Mouse (Mus musculus) embryonic stem cell, embryonic (primary cell): ENCODE measurements at regions not wholly inside any gene's neighbourhood (a gene's known extent, or its start where the extent isn't known, plus 50 kb on each side); places are given as distances from the start of the nearest gene placed in this dataset.

Experiments
- CTCF ChIA-PET, 4 experiments: fragments of 300-600 bp in 2 of 4; fragments of 350-600 bp in 2 of 4; sonication (Branson Sonifier 250); formaldehyde crosslinking; loops; one replicate each; lab custom pipeline; 2022; ENCODE audit warnings: inconsistent platforms in 2 of 4; lab: Charles Lee
- POLR2A ChIA-PET, 4 experiments: fragments of 300-600 bp in 2 of 4; fragments of 350-600 bp in 2 of 4; sonication (Branson Sonifier 250); formaldehyde crosslinking; loops; one replicate each; lab custom pipeline; 2022; ENCODE audit warnings: antibody characterized with exemption in 4 of 4, inconsistent platforms in 1 of 4; lab: Charles Lee

- ChIA-PET CTCF (no interaction called here), POLR2A (no interaction called here)
Measured at GRCm38 (mm10) chr5:52092273-52092672, 98.0 kb downstream of the Dhx15 start.

GRCm38 (mm10) chr5:52088131-52088530 lies 102.2 kb downstream of the Dhx15 start:
- CTCF ChIA-PET: no interaction called here
- POLR2A ChIA-PET: interaction anchor here in 1 of 4 experiments (0.8 kb wide), 1 partner anchor 306 kb away, joined by 3 read pairs; no protein-coding TSS in a partner anchor

- CTCF ChIA-PET: no interaction called here
- POLR2A ChIA-PET: no interaction called here
Measured at GRCm38 (mm10) chr5:52086766-52087429, 103.4 kb downstream of the Dhx15 start.

DNA sequence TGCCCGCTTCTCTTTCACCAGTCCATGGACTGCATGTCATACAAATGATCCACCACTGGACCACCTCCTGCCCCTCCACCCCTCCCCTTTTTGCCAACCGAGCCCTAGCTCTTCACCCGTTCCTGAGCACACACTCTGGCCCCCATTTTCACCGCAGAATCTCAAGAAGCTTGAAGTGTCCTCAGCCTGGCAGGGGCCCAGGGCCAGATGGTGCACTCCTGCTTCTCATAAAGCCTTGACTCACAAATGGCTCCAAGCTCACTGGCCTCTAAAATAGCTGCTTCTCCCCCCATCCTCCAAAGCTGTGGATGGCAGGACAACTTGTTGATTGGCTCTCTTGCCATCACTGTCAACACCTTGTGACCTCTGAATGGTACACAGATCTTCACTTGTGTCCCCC lies 110.0 kb downstream of the Dhx15 start:
- ChIA-PET POLR2A (interaction anchor here in 1 of 4 experiments (1.1 kb wide), 1 partner anchor 485 kb away, joined by 3 read pairs; no protein-coding TSS in a partner anchor), CTCF (no interaction called here)

DNA sequence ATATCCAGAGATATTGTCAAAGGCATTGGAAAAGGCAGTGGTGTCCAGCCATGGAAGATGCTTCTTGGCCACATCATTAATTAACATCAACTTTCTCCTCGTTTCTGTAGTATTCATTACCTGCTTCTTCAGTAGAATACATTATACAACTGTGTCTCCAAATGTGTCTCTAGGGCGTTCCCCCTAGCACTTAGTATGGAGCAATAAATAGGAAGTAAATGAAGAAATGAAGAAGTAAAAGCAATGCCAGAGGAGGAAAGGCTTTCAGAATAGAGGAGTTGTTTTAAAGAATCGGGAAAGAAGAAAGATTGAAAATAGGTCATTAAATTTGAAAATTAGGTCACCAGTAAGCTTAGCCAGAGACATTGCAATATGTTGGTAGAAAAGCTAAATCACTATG lies 112.6 kb downstream of the Dhx15 start:
- ChIA-PET CTCF (interaction anchor here in 1 of 4 experiments (1.1 kb wide), 1 partner anchor 55 kb away, joined by 3 read pairs; no protein-coding TSS in a partner anchor), POLR2A (no interaction called here)

- CTCF ChIA-PET: interaction anchor here in 2 of 4 experiments (1.5 to 1.6 kb wide), 2 partner anchors 10 kb away, joined by 3 read pairs; no protein-coding TSS in a partner anchor
Measured at GRCm38 (mm10) chr5:52075096-52075495, 115.2 kb downstream of the Dhx15 start.

GRCm38 (mm10) chr5:52064804-52065451 lies 125.4 kb downstream of the Dhx15 start:
- POLR2A ChIA-PET: interaction anchor here in 1 of 4 experiments (0.7 kb wide), 1 partner anchor 610 kb away, joined by 6 read pairs; no protein-coding TSS in a partner anchor
- CTCF ChIA-PET: interaction anchor here (0.6 to 2.0 kb wide), 17 partner anchors 10 to 1588 kb away, joined by 3 to 11 read pairs (median 3); no protein-coding TSS in a partner anchor

More at GRCm38 (mm10) chr5:52075096-52075495, 115.2 kb downstream of the Dhx15 start:
- POLR2A ChIA-PET: no interaction called here

DNA sequence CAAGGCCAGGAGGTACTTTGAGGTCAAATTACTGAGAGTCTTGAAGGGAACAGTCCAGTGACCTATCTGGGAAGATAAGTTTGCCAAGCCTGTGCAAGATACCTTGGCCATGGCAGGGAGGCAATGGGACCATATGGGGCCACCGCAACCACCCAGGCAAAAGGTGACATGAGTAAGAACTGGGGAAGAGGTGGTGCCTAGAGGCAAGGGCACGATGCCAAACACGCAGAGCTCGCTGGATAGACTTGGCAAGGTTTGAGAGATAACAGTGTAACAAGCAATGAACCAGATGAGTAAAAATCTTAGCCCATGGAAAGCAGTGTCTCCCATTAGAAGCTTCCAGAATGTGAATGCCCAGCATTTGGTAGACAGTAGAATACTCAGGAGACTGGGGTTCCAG lies 128.1 kb downstream of the Dhx15 start:
- ChIA-PET POLR2A (no interaction called here), CTCF (no interaction called here)

GRCm38 (mm10) chr5:52061226-52061625 lies 129.1 kb downstream of the Dhx15 start:
- CTCF ChIA-PET: no interaction called here

GRCm38 (mm10) chr5:52057261-52057660 lies 133.1 kb downstream of the Dhx15 start:
- ChIA-PET CTCF (no interaction called here), POLR2A (no interaction called here)

More at GRCm38 (mm10) chr5:52061226-52061625, 129.1 kb downstream of the Dhx15 start:
- POLR2A ChIA-PET: no interaction called here

DNA sequence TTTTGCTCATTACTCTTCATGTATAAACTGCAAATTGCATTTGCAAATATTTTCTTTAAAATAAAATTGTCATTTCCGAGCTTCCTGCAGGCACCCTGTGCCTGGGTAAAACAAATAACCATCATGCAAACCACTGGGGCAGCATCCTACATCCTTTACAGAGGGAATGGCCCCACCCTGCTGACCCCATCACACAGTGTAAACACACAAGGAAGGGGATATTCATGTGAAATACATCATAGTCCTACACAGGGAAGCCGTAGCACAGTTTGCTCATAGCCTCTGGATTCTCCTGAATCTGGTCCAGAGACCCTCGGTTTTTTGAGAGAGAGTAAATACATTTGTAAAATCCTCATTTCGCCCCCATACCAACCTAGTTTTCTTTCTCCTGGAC lies 138.2 kb downstream of the Dhx15 start:
- CTCF ChIA-PET: no interaction called here

DNA sequence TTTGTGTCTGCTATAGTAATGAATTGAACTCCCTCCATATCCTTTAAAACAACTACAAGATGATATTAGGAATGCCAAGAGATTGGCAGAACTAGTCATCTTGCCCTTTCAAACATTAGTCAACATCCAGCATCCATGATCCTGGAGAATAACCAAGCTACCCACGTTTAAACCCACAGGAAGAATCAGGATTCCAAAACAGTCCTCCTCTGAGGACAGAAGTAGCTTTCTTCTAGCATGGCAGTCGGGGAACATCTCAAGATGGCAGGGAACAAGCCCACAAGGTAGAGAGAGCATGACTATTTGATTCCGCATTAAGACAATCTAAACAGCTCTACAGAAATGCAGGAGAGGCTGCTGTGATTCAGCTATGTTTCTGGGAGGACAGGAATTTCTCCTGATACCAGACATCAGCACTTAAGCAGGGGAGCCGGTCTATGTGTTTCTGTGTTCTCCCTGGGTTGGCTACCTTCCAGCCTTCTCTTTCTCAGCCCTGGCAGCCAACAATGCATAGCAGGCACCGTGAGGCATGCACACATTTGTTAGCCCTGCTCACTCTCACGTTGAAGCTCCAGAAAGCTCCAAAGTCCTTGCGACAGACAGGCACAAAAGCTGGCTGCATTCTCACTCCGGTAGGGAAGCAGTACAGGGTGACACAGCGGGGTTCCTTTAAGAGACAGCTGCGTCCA lies 138.8 kb downstream of the Dhx15 start:
- POLR2A ChIA-PET: no interaction called here
- CTCF ChIA-PET: no interaction called here

More for the DNA sequence above, 138.2 kb downstream of the Dhx15 start:
- POLR2A ChIA-PET: no interaction called here

DNA sequence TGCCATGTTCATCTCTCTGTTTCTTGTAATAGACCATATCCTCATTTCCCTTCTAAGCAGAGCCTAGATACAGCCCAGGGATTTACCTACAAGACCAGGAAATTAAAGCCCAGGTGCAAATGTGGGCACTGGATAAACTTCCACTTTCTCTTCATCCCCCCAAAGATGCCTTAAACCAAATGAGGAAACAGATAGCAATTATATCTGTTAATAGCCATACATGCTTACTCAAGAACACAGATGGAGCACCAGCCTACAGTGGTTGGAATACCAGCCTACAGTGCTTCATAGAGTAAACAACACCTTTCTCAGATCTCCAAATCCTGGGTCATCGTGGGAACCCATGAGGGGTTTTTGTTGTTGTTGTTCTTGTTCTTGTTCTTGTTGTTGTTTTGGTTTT lies 141.5 kb downstream of the Dhx15 start:
- POLR2A ChIA-PET: no interaction called here
- CTCF ChIA-PET: no interaction called here

DNA sequence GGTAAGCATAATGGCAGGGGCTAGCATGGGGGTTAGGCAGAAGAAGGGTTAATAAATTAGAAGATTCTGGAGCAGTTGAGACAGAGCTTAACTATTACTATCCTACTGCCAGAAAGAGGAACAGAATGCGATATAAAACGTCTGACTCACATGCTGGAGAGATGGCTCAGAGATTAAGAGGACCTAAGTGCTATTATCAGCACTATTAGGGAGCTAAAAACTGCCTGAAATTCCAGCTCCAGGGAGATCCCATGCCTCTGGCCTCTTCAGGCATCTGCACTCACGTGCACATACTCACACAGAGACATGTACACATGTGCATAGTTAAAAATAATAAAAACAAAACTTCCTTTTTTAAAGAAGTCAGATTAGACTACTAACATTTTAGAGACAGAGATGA lies 143.6 kb downstream of the Dhx15 start:
- ChIA-PET POLR2A (no interaction called here), CTCF (no interaction called here)

GRCm38 (mm10) chr5:52044101-52044500 lies 146.2 kb downstream of the Dhx15 start:
- ChIA-PET POLR2A (interaction anchor here in 1 of 4 experiments (0.6 kb wide), 1 partner anchor 11 kb away, joined by 3 read pairs; no protein-coding TSS in a partner anchor), CTCF (no interaction called here)

GRCm38 (mm10) chr5:52041447-52041846 lies 148.9 kb downstream of the Dhx15 start:
- POLR2A ChIA-PET: no interaction called here
- CTCF ChIA-PET: interaction anchor here in 1 of 4 experiments (0.6 kb wide), 1 partner anchor 1257 kb away, joined by 3 read pairs; no protein-coding TSS in a partner anchor

- ChIA-PET CTCF (no interaction called here), POLR2A (no interaction called here)
Measured at GRCm38 (mm10) chr5:52040427-52041312, 149.6 kb downstream of the Dhx15 start.

- CTCF ChIA-PET: no interaction called here
- POLR2A ChIA-PET: no interaction called here
Measured at GRCm38 (mm10) chr5:52035339-52035738, 155.0 kb downstream of the Dhx15 start.

DNA sequence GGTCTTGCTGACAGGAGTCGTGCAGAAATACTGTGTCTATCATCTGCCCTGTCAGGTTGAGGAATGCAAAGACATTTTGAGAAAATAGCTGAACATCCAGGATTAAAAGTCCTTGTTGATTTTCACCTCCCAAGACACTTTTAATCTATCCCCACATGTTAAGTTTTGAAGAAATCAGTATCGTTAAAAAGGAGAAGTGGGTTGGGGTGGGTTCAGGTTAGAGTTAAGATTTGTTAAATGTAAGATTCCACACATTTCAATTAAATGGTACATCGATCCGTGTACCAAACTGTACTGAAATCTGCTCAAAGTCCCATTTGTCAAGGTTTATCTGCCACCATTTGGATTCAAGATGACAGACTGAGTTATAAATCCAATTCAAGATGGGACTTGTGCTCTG lies 162.8 kb downstream of the Dhx15 start:
- POLR2A ChIA-PET: no interaction called here
- CTCF ChIA-PET: interaction anchor here in 1 of 4 experiments (0.6 kb wide), 1 partner anchor 38 kb away, joined by 3 read pairs; no protein-coding TSS in a partner anchor
